Comparison of ENCODE assay signal across 9 mouse cellular contexts in the genomic region with DNA sequence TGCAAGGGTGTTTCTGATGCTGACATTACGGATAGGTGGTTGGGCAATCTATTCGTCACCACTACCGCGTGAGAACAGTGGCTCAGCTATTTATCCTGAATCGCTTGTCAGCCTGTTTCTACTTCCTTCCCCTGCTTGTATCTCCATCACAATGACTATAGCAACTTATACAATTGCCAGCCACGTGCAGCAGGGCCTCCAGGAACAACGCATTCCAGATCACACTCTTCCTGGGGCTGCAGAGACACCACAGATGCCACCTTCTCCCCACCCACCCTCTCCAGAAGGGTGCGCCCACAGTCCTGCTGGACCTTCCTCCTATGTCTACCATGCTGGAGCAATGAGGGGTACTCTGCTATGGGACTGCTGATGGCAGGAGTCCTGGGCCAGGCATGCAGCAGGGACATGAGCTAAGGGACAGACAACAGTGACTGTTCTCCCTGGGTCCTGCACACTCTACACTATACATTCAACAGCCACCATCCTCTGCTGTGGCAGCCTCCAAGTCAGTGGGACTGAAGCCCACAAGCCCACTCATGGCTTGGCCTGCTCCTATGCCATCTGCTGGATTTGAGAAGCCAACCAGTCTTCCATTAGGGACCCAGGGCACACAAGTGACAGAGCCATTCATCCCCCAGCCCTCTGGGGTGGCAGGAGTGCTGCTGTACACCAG. TPM values are rescaled to one million over a fixed set of nuclear protein-coding genes. Genes with fewer than 3 reads are reported as not detected.
DNase-seq lines count a peak whose midpoint lies in the region; ATAC-seq and TF ChIP-seq lines count a peak whose summit lies in the region.
"Had no signal": no experiment of that assay in that cellular context is flagged by ENCODE, and none has a peak within 500 bp of the region (broad histone marks: within the 10 kb centered on the region; RNA-seq: fewer than 3 reads in every experiment).

No protein-coding gene starts in this region.

- peak overlapping the region; percentile 1; the same call in 1 of the 2 replicates for H3K27ac ChIP-seq in liver, adult 2 months (replicated peaks; ENCODE audit: insufficient read depth, low read depth, low read length)
- peak overlapping the region; percentile 5; the same call in 1 of the 2 replicates for H3K27ac ChIP-seq in embryonic facial prominence, embryonic 10.5 days (replicated peaks)
- H3K27ac ChIP-seq in forebrain, postnatal 0 days (ENCODE audit: low read depth, low read length): no peak overlapping the region
- H3K27ac ChIP-seq: limb, embryonic 15.5 days; neural tube, embryonic 13.5 days had no signal

- no peak for TF ChIP-seq CTCF in liver, adult 2 months (IDR thresholded peaks at IDR 0.05; ENCODE audit: low read depth, low read length)
- TF ChIP-seq CTCF in forebrain, postnatal 0 days (IDR thresholded peaks at IDR 0.05; ENCODE audit: low read depth): no peak

- no peak for TF ChIP-seq POLR2A in liver, adult 2 months (IDR thresholded peaks at IDR 0.05; ENCODE audit: extremely low read depth, insufficient read depth, low read length)

- H3K9me3 ChIP-seq in embryonic facial prominence, embryonic 10.5 days: peaks cover 5% of the 10 kb centered on the region; the same call in 1 of the 2 replicates
- H3K9me3 ChIP-seq in forebrain, postnatal 0 days (ENCODE audit: low read length): no peaks in the 10 kb centered on the region
- H3K9me3 ChIP-seq: limb, embryonic 15.5 days; neural tube, embryonic 13.5 days had no signal

- peaks cover 38% of the 10 kb centered on the region for H3K79me2 ChIP-seq in liver, adult 2 months (ENCODE audit: control insufficient read depth, insufficient read depth, low read length)

- no peak overlapping the region for H3K4me3 ChIP-seq in liver, adult 2 months (ENCODE audit: insufficient read depth, low read depth, low read length)
- no peak overlapping the region for H3K4me3 ChIP-seq in embryonic facial prominence, embryonic 10.5 days
- H3K4me3 ChIP-seq in forebrain, postnatal 0 days (ENCODE audit: low read depth, low read length): no peak overlapping the region
- H3K4me3 ChIP-seq: limb, embryonic 15.5 days; neural tube, embryonic 13.5 days had no signal

- H3K27me3 ChIP-seq in liver, adult 2 months (ENCODE audit: control insufficient read depth, insufficient read depth, low read length): no peaks in the 10 kb centered on the region
- no peaks in the 10 kb centered on the region for H3K27me3 ChIP-seq in embryonic facial prominence, embryonic 10.5 days (replicated peaks; ENCODE audit: low read depth, poor library complexity, severe bottlenecking)
- H3K27me3 ChIP-seq in forebrain, postnatal 0 days (ENCODE audit: insufficient read depth, low read length): no peaks in the 10 kb centered on the region
- H3K27me3 ChIP-seq: limb, embryonic 15.5 days; neural tube, embryonic 13.5 days had no signal

- peaks cover 20% of the 10 kb centered on the region for H3K4me1 ChIP-seq in liver, adult 2 months (ENCODE audit: control insufficient read depth, insufficient read depth, low read length)
- peaks cover 30% of the 10 kb centered on the region for H3K4me1 ChIP-seq in embryonic facial prominence, embryonic 10.5 days
- no peaks in the 10 kb centered on the region for H3K4me1 ChIP-seq in forebrain, postnatal 0 days (ENCODE audit: insufficient read depth)

- 58% methylated on average over 8 of the region's 8 CpGs for WGBS in liver, adult 2 months
- 86% methylated on average over 8 of the region's 8 CpGs for WGBS in embryonic facial prominence, embryonic 10.5 days
- WGBS in forebrain, postnatal 0 days: 62% methylated on average over 8 of the region's 8 CpGs

- H3K36me3 ChIP-seq in liver, adult 2 months (ENCODE audit: control insufficient read depth, insufficient read depth, low read length): no peaks in the 10 kb centered on the region
- peaks cover 20% of the 10 kb centered on the region for H3K36me3 ChIP-seq in embryonic facial prominence, embryonic 10.5 days (replicated peaks)
- H3K36me3 ChIP-seq in forebrain, postnatal 0 days (ENCODE audit: insufficient read depth): 0 out of 2 replicates have a peak, but pooled peaks cover 5% of the 10 kb centered on the region

- H3K4me2 ChIP-seq in forebrain, postnatal 0 days (ENCODE audit: low read depth): no peak overlapping the region
- H3K4me2 ChIP-seq: limb, embryonic 15.5 days; neural tube, embryonic 13.5 days had no signal

- no peak for ATAC-seq in forebrain, postnatal 0 days

- H3K9ac ChIP-seq in liver, adult 2 months (ENCODE audit: low read depth, low read length): no peak overlapping the region
- no peak overlapping the region for H3K9ac ChIP-seq in forebrain, postnatal 0 days
- H3K9ac ChIP-seq: limb, embryonic 15.5 days; neural tube, embryonic 13.5 days had no signal

- DNase-seq in liver, adult 2 months (ENCODE audit: extremely low read depth, low read depth, low spot score): no peak
- no peak for DNase-seq in liver
- no peak for DNase-seq in embryonic facial prominence, embryonic 10.5 days (ENCODE audit: low spot score)
- DNase-seq in left cerebral cortex, adult 18-20 months (ENCODE audit: low spot score in 2 of 2): peak; percentile 68 to 70
- peak; percentile 54 to 71 for DNase-seq in right cerebral cortex, postnatal 10 days (ENCODE audit: low spot score in 2 of 2)
- DNase-seq in retina, embryonic 14.5 days (ENCODE audit: low spot score): no peak
- DNase-seq in forebrain, postnatal 0 days: no peak

RNA-seq across cellular contexts. Expression of a gene that starts 42.9 kb away (rescaled TPM):
- total RNA-seq in liver, adult 2 months (2014; rRNA removed): 37.1 and 37.7 TPM in 2 replicates
- polyA plus RNA-seq in liver, adult 2 months (2012; rRNA removed): 22.6 and 26.1 TPM in 2 replicates
- polyA plus RNA-seq in embryonic facial prominence, embryonic 10.5 days (2016; fragmentation: Nextera tagmentation; extraction: Ambion mirVana): 26.3 and 30.2 TPM in 2 replicates
- total RNA-seq in left cerebral cortex, adult 18-20 months (2021): 10 to 100 TPM; 61.4 to 68.3 TPM
- total RNA-seq in forebrain, postnatal 0 days (2014; rRNA removed): 58.2 and 67.9 TPM in 2 replicates
- 132 and 165 TPM in 2 replicates for polyA plus RNA-seq in forebrain, postnatal 0 days (2015; fragmentation: Nextera tagmentation; extraction: Ambion mirVana)

RNA-seq across cellular contexts. Expression of a gene that starts 56.6 kb away (rescaled TPM):
- 34.8 and 38.1 TPM in 2 replicates for total RNA-seq in liver, adult 2 months (2014; rRNA removed)
- 6.1 and 6.7 TPM in 2 replicates for polyA plus RNA-seq in liver, adult 2 months (2012; rRNA removed)
- 28.3 TPM in 2 replicates for polyA plus RNA-seq in embryonic facial prominence, embryonic 10.5 days (2016; fragmentation: Nextera tagmentation; extraction: Ambion mirVana)
- 10 to 100 TPM; 37.5 to 40.8 TPM for total RNA-seq in left cerebral cortex, adult 18-20 months (2021)
- 71.3 and 73.3 TPM in 2 replicates for total RNA-seq in forebrain, postnatal 0 days (2014; rRNA removed)
- 43.3 and 51.4 TPM in 2 replicates for polyA plus RNA-seq in forebrain, postnatal 0 days (2015; fragmentation: Nextera tagmentation; extraction: Ambion mirVana)

Comparison
In these comparisons a context has a peak if more than half of its experiments do, and no peak if none do; other contexts are left out.
1. DNase-seq: peak in left cerebral cortex, adult 18-20 months (2 of 2) and right cerebral cortex, postnatal 10 days (2 of 2); none in liver, adult 2 months (single experiment), liver (single experiment), embryonic facial prominence, embryonic 10.5 days (single experiment), retina, embryonic 14.5 days (single experiment) and forebrain, postnatal 0 days (single experiment).